Mouse (Mus musculus) heart, postnatal 36 days (tissue): ENCODE data around the gene Kif1bp. TPM values are rescaled to one million over a fixed set of nuclear protein-coding genes. Genes with fewer than 3 reads are reported as not detected.

Source experiments
- total RNA-seq, 2 experiments: library from RNA; stranded (reverse); gene quantifications; 2 replicates each; pipeline ENCODE4 v1.2.3; 2021

Gene Kif1bp
- total RNA-seq, 2 experiments from 2014 or later, result 42.8 to 44.4 TPM

Other genes starting within 250 kb of the Kif1bp start
- 100 to 1,000 TPM in 1 of 2 experiments, 10 to 100 TPM in 1; 99.7 to 113 TPM for gene Hk1, start 198.5 kb downstream of the Kif1bp start, total RNA-seq
- gene Hkdc1, start 156.0 kb downstream of the Kif1bp start, total RNA-seq, result not detected
- gene 4930507D05Rik, start 129.0 kb downstream of the Kif1bp start, total RNA-seq, result under 1 TPM in 1 of 2 experiments, not detected in 1; 0.58 TPM
- gene Supv3l1, start 128.7 kb downstream of the Kif1bp start, total RNA-seq, result 10 to 100 TPM; 34.8 to 35.7 TPM
- gene Vps26a, start 91.7 kb downstream of the Kif1bp start, total RNA-seq, result 10 to 100 TPM; 46.5 to 46.6 TPM
- 10 to 100 TPM; 45.2 to 51.5 TPM for gene Srgn, start 51.0 kb downstream of the Kif1bp start, total RNA-seq
- gene Ddx21, start 23.8 kb upstream of the Kif1bp start, total RNA-seq, result 10 to 100 TPM; 27.6 to 29.9 TPM
- gene Ddx50, start 72.8 kb upstream of the Kif1bp start, total RNA-seq, result 10 to 100 TPM; 47.3 to 49.1 TPM
- gene Stox1, start 147.7 kb upstream of the Kif1bp start, total RNA-seq, result 1 to 10 TPM in 1 of 2 experiments, under 1 TPM in 1; 0.89 to 1.2 TPM
- gene Ccar1, start 213.8 kb upstream of the Kif1bp start, total RNA-seq, result 10 to 100 TPM; 49.5 to 50.7 TPM